Mouse (Mus musculus) limb, embryonic 15.5 days (tissue): ENCODE data around the gene Gemin5. TPM values are rescaled to one million over a fixed set of nuclear protein-coding genes. Genes with fewer than 3 reads are reported as not detected.
"Not testable (repeated sequence)": the region's sequence is repeated elsewhere in the genome, so short reads cannot be mapped to it uniquely, and the experiment has no call there.

Experiments
- ATAC-seq: fragments of 200-750 bp; cut with Nextera tagmentation; 2 replicates; pipeline ENCODE4 v1.8.0; 2017; ENCODE audit warnings: low read depth, moderate TSS enrichment; ENCODE audit not compliant: insufficient number of reproducible peaks, low FRiP score, low TSS enrichment
- H3K27ac ChIP-seq: fragments of 300-500 bp; sonication (generic); 2 replicates; pipeline ENCODE4 v1.5.1; 2015; ENCODE audit warnings: moderate library complexity, mild to moderate bottlenecking, inconsistent platforms
- H3K27me3 ChIP-seq: fragments of 300-500 bp; sonication (generic); 2 replicates; pipeline ENCODE4 v1.6.1; 2015; ENCODE audit warnings: inconsistent platforms
- H3K36me3 ChIP-seq: fragments of 300-500 bp; sonication (generic); 2 replicates; pipeline ENCODE4 v1.6.1; 2015; ENCODE audit warnings: inconsistent platforms
- H3K4me1 ChIP-seq: fragments of 300-500 bp; sonication (generic); 2 replicates; pipeline ENCODE4 v1.6.1; 2015; ENCODE audit warnings: inconsistent platforms
- H3K4me2 ChIP-seq: fragments of 300-500 bp; sonication (generic); 2 replicates; pipeline ENCODE4 v1.6.1; 2015; ENCODE audit warnings: mild to moderate bottlenecking, inconsistent platforms
- H3K4me3 ChIP-seq: fragments of 300-500 bp; sonication (generic); 2 replicates; pipeline ENCODE4 v1.5.1; 2015; ENCODE audit warnings: mild to moderate bottlenecking, inconsistent platforms
- H3K9ac ChIP-seq: fragments of 300-500 bp; sonication (generic); 2 replicates; pipeline ENCODE4 v1.6.1; 2015; ENCODE audit warnings: inconsistent platforms
- H3K9me3 ChIP-seq: fragments of 300-500 bp; sonication (generic); 2 replicates; pipeline ENCODE4 v1.6.1; 2016; ENCODE audit warnings: inconsistent platforms
- WGBS: fragments of 180-500 bp; shearing (Covaris S2); methylation state at CpG from one replicate; pipeline ENCODE4 v1.1.7; 2015; 5-methylcytosine and 5-hydroxymethylcytosine counted together
- polyA plus RNA-seq: library from polyadenylated mRNA; unstranded; fragments of >200 nt; fragmentation: Nextera tagmentation; extraction: Ambion mirVana; gene quantifications from 2 replicates; pipeline ENCODE4 v1.2.1, GENCODE M21; 2015

Gene Gemin5
- polyA plus RNA-seq, 1 experiment from 2014 or later: 14.7 TPM

- Histone ChIP-seq H3K9ac (peak within 1 kb of the TSS; percentile 55), H3K4me3 (peak within 1 kb of the TSS; percentile 60), H3K4me2 (peak within 1 kb of the TSS; percentile 65)
- not testable (repeated sequence) for H3K27me3 ChIP-seq, H3K4me1 ChIP-seq, H3K36me3 ChIP-seq, H3K27ac ChIP-seq, H3K9me3 ChIP-seq
- ATAC-seq: peak; percentile 55
- 5% methylated on average over 14 of the region's 15 CpGs for WGBS
Observed at GRCm38 (mm10) chr11:58199229-58200037, 31.1 kb upstream of the Gemin5 start, which contains the start of the genes Igtp and Irgm2. TSS of gene Igtp (plus strand) at chr11:58199556. TSS of gene Irgm2 (plus strand) at chr11:58199618.

GRCm38 (mm10) chr11:58198663-58199062 lies 30.3 kb upstream of the Gemin5 start:
- Histone ChIP-seq H3K9ac (no peak overlapping the region), H3K4me2 (peak overlapping the region; percentile 65), H3K27ac (no peak overlapping the region), H3K36me3 (no peaks in the 10 kb centered on the region), H3K9me3 (no peaks in the 10 kb centered on the region), H3K27me3 (no peaks in the 10 kb centered on the region), H3K4me1 (no peaks in the 10 kb centered on the region), H3K4me3 (peak overlapping the region; percentile 60)
- 79% methylated on average over 4 of the region's 4 CpGs for WGBS
- ATAC-seq: no peak

DNA sequence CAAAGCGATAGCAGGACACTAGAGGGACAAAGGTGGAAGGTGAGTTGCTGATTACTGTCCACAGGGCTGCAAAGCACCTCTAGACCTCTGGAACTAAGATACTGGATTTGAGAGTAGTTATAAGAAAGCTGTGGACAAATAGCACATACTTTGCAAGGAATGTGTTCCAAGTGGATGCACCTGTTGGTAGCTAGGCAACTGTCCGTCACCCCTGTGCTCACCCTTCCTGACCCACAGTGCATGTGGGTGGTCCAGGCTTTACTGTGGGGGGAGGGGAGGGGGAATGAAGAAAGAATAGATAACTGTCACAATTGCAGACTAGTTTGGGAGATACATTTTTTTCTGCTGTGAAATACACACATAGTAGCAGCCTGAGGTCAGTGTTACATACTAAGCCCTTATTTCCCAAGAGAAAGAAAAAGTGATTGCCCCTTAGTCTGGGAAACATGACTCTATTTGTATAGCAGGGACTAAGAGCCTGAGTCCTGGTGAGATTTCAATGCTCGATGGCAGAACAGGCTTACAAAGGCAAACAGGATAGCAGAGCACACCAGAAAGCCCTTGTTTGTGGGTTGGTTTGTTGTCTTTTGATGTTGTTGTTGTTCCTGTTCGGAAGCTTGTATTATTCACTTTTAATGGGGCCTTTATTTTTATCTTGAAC lies 25.7 kb upstream of the Gemin5 start:
- no peaks in the 10 kb centered on the region for H3K27me3 ChIP-seq
- no peak overlapping the region for H3K4me3 ChIP-seq
- H3K9ac ChIP-seq: no peak overlapping the region
- no peaks in the 10 kb centered on the region for H3K36me3 ChIP-seq
- no peak overlapping the region for H3K27ac ChIP-seq
- no peaks in the 10 kb centered on the region for H3K4me1 ChIP-seq
- no peak for ATAC-seq
- WGBS: 60% methylated on average over 4 of the region's 4 CpGs
- no peak overlapping the region for H3K4me2 ChIP-seq
- H3K9me3 ChIP-seq: no peaks in the 10 kb centered on the region

- H3K36me3 ChIP-seq: no peaks in the 10 kb centered on the region
- H3K9me3 ChIP-seq: no peaks in the 10 kb centered on the region
- H3K27ac ChIP-seq: no peak overlapping the region
- H3K4me2 ChIP-seq: no peak overlapping the region
- H3K4me1 ChIP-seq: no peaks in the 10 kb centered on the region
- 70% methylated on average over 3 of the region's 3 CpGs for WGBS
- ATAC-seq: no peak
- H3K27me3 ChIP-seq: no peaks in the 10 kb centered on the region
- no peak overlapping the region for H3K4me3 ChIP-seq
- no peak overlapping the region for H3K9ac ChIP-seq
Observed at GRCm38 (mm10) chr11:58193326-58193725, 25.0 kb upstream of the Gemin5 start.

DNA sequence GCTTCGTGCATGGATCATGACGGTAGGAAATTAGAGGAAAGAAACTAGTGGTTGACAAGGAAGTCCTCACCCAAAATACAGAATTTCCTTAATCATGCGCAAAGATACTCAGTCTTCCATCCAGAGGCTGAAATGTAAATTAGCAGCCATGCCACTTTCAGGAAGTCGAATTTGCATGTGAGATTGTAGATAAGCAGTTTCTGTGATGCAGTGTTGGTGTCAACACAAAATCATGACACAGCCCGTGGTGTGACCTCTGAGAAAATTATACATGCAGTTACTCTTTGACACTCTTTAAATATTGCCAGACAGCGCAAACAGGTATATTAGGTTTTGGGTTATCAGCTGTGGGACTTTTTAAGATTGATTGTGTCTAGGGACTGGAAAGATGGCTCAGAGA lies 21.3 kb upstream of the Gemin5 start:
- Histone ChIP-seq H3K36me3 (no peaks in the 10 kb centered on the region), H3K4me3 (no peak overlapping the region), H3K27me3 (no peaks in the 10 kb centered on the region), H3K4me1 (no peaks in the 10 kb centered on the region), H3K9me3 (no peaks in the 10 kb centered on the region), H3K4me2 (no peak overlapping the region), H3K27ac (no peak overlapping the region), H3K9ac (no peak overlapping the region)
- ATAC-seq: no peak
- WGBS: 90% methylated on average over 6 of the region's 6 CpGs

DNA sequence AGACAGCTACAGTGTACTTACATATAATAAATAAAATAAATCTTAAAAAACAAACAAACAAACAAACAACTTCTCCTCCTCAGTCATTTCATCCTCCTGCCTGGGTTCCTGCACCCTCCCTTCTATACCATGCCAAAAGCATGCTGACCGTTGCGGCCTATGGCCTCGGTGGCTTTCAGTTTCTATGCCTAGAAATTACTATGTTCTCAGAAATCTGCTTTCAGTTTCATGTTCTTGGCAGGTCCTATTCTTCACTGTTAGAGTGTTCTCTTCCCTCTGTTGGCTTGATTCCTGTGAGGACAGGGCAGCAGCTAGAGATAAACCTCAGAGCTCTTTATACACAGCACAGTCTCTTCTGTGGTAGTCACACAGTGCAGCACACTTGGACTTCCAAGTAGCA lies 15.2 kb upstream of the Gemin5 start:
- WGBS: 91% methylated on average over 3 of the region's 3 CpGs
- Histone ChIP-seq H3K36me3 (peaks cover 7% of the 10 kb centered on the region; the same call in 1 of the 2 replicates), H3K9ac (no peak overlapping the region), H3K4me3 (no peak overlapping the region), H3K4me1 (no peaks in the 10 kb centered on the region), H3K4me2 (no peak overlapping the region), H3K27ac (no peak overlapping the region), H3K27me3 (no peaks in the 10 kb centered on the region), H3K9me3 (no peaks in the 10 kb centered on the region)
- ATAC-seq: no peak

GRCm38 (mm10) chr11:58180756-58181155 lies 12.4 kb upstream of the Gemin5 start:
- Histone ChIP-seq H3K27ac (no peak overlapping the region), H3K36me3 (peaks cover 30% of the 10 kb centered on the region), H3K4me1 (no peaks in the 10 kb centered on the region), H3K9me3 (no peaks in the 10 kb centered on the region), H3K4me2 (no peak overlapping the region), H3K4me3 (no peak overlapping the region), H3K9ac (no peak overlapping the region), H3K27me3 (no peaks in the 10 kb centered on the region)
- WGBS: 90% methylated on average over 7 of the region's 7 CpGs
- no peak for ATAC-seq

GRCm38 (mm10) chr11:58179986-58180385 lies 11.6 kb upstream of the Gemin5 start:
- not testable (repeated sequence) for H3K27me3 ChIP-seq, H3K4me2 ChIP-seq, H3K4me3 ChIP-seq, ATAC-seq, H3K9me3 ChIP-seq, H3K9ac ChIP-seq, H3K27ac ChIP-seq, H3K4me1 ChIP-seq
- 93% methylated on average over 6 of the region's 6 CpGs for WGBS
- H3K36me3 ChIP-seq: peaks cover 37% of the 10 kb centered on the region

- H3K27me3 ChIP-seq: no peaks in the 10 kb centered on the region
- H3K27ac ChIP-seq: no peak overlapping the region
- H3K9me3 ChIP-seq: no peaks in the 10 kb centered on the region
- peaks cover 38% of the 10 kb centered on the region for H3K36me3 ChIP-seq
- no peak overlapping the region for H3K4me3 ChIP-seq
- no peaks in the 10 kb centered on the region for H3K4me1 ChIP-seq
- H3K4me2 ChIP-seq: no peak overlapping the region
- H3K9ac ChIP-seq: no peak overlapping the region
- 19% methylated on average over 3 of the region's 3 CpGs for WGBS
- no peak for ATAC-seq
Observed at GRCm38 (mm10) chr11:58179563-58179962, 11.2 kb upstream of the Gemin5 start.

- peak; percentile 81 for ATAC-seq
- Histone ChIP-seq H3K4me3 (peak within 1 kb of the TSS; percentile 68), H3K27me3 (no peaks in the 10 kb centered on the region), H3K27ac (peak within 1 kb of the TSS; percentile 75), H3K4me2 (peak within 1 kb of the TSS; percentile 69), H3K9ac (peak within 1 kb of the TSS; percentile 68), H3K9me3 (no peaks in the 10 kb centered on the region), H3K4me1 (peaks cover 21% of the 10 kb centered on the region), H3K36me3 (peaks cover 29% of the 10 kb centered on the region)
- under 1% methylated on average over 34 of the region's 34 CpGs for WGBS
Observed at GRCm38 (mm10) chr11:58171459-58172091, 3.2 kb upstream of the Gemin5 start, which contains the start of gene Mrpl22. TSS of gene Mrpl22 (plus strand) at chr11:58171661.

DNA sequence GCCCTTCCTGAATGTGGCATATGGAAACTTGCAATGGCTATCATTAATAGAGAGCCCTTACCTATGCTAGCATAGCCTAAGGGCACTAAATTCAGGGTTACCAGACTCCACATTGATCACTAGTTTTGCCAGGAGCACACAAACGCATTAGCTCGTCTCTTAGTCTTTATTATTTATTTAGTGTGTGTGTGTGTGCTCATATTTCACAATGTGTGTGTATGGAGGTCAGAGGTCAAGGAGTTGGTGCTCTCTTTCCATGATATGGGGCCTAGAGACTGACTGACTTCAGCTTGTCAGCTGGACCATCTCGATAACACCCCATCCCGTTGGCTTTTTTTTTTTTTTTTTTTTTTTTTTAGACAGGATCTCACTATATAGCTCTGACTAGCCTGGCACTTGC lies 1.3 kb upstream of the Gemin5 start:
- peaks cover 21% of the 10 kb centered on the region for H3K4me1 ChIP-seq
- 89% methylated on average over 4 of the region's 4 CpGs for WGBS
- no peaks in the 10 kb centered on the region for H3K27me3 ChIP-seq
- no peaks in the 10 kb centered on the region for H3K9me3 ChIP-seq
- H3K9ac ChIP-seq: no peak overlapping the region
- H3K36me3 ChIP-seq: peaks cover 34% of the 10 kb centered on the region
- no peak overlapping the region for H3K4me3 ChIP-seq
- ATAC-seq: no peak
- no peak overlapping the region for H3K27ac ChIP-seq
- no peak overlapping the region for H3K4me2 ChIP-seq

DNA sequence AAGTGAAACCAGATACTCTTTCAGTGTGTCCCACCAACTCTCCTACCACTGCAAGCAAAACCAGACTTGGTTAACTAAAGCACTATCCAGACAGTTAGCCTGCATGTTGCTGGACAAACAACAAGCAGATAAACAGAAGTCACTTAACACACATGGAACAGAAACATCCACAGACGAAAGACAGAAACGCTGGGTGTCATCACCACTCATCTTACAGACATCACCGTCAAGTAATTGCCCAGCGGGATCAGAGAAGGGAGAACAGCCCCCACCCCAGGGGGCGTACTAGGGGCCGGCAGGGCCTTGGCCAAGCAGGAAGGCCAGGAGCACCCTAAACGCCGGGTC lies 545 bp downstream of the Gemin5 start:
- WGBS: under 1% methylated on average over 8 of the region's 8 CpGs

More for the DNA sequence above, 545 bp downstream of the Gemin5 start:
- Histone ChIP-seq H3K4me1 (peaks cover 21% of the 10 kb centered on the region), H3K36me3 (peaks cover 36% of the 10 kb centered on the region), H3K9me3 (no peaks in the 10 kb centered on the region), H3K4me2 (peak overlapping the region; percentile 76), H3K4me3 (peak overlapping the region; percentile 97), H3K27me3 (no peaks in the 10 kb centered on the region), H3K27ac (peak overlapping the region; percentile 72; the same call in 1 of the 2 replicates), H3K9ac (peak overlapping the region; percentile 82)
- 0 out of 2 replicates have a peak, but pooled peaks have one; percentile 6 for ATAC-seq
